Mouse (Mus musculus) C2C12 (cell line): Measurements from ENCODE around the gene Gm44790. TPM values are rescaled to one million over a fixed set of nuclear protein-coding genes. Genes with fewer than 3 reads are reported as not detected.
"Not testable (repeated sequence)": the region's sequence is repeated elsewhere in the genome, so short reads cannot be mapped to it uniquely, and the experiment has no call there.

Experiments
- H3K27me3 ChIP-seq: one replicate; pipeline ENCODE4 v1.6.1; 2011; ENCODE audit not compliant: control insufficient read depth, insufficient read depth, insufficient read length
- H3K36me3 ChIP-seq: one replicate; pipeline ENCODE4 v1.6.1; 2011; ENCODE audit not compliant: control insufficient read depth, insufficient read depth
- H3K4me3 ChIP-seq: one replicate; pipeline ENCODE4 v1.5.1; 2011; ENCODE audit warnings: mild to moderate bottlenecking, control low read depth; ENCODE audit not compliant: poor library complexity, insufficient read depth, severe bottlenecking
- H3K79me2 ChIP-seq: one replicate; pipeline ENCODE4 v1.6.1; 2011; ENCODE audit not compliant: control insufficient read depth, insufficient read depth
- H3K79me3 ChIP-seq: one replicate; pipeline ENCODE4 v1.6.1; 2011; ENCODE audit warnings: low read depth, control low read depth
- H3ac ChIP-seq: one replicate; pipeline ENCODE3; 2011; ENCODE audit warnings: low read depth; ENCODE audit not compliant: control insufficient read depth, insufficient read length
- CEBPB ChIP-seq: IDR thresholded peaks from one replicate; pipeline ENCODE4 v1.6.1; 2011; ENCODE audit warnings: low read depth, mild to moderate bottlenecking, control low read depth, moderate library complexity
- CTCF ChIP-seq: IDR thresholded peaks from one replicate; pipeline ENCODE4 v1.5.1; 2011; ENCODE audit not compliant: control insufficient read depth, insufficient read depth, insufficient read length
- FOSL1 ChIP-seq: IDR thresholded peaks from one replicate; pipeline ENCODE4 v1.8.0; 2011; ENCODE audit warnings: mild to moderate bottlenecking, low read length; ENCODE audit not compliant: poor library complexity, insufficient read depth, severe bottlenecking
- MAX ChIP-seq: IDR thresholded peaks from one replicate; pipeline ENCODE4 v1.6.1; 2011; ENCODE audit warnings: mild to moderate bottlenecking, control low read depth
- MYOD1 ChIP-seq: IDR thresholded peaks from one replicate; pipeline ENCODE4 v1.6.1; 2011; ENCODE audit warnings: low read depth; ENCODE audit not compliant: control insufficient read depth, insufficient read length
- MYOG ChIP-seq: IDR thresholded peaks from one replicate; pipeline ENCODE4 v1.6.1; 2011; ENCODE audit not compliant: control insufficient read depth, insufficient read length; ENCODE audit errors: extremely low read depth
- USF1 ChIP-seq: IDR thresholded peaks from one replicate; pipeline ENCODE4 v1.6.1; 2011; ENCODE audit warnings: low read depth, mild to moderate bottlenecking, control low read depth, moderate library complexity
- long read RNA-seq, 2 experiments: library from polyadenylated mRNA; unstranded; transcript quantifications; one replicate each; pipeline ENCODE4 v2.0.0; 2019 to 2020
- polyA plus RNA-seq: library from polyadenylated mRNA; unstranded; fragments of >200 nt; fragmentation: generic; extraction: Trizol; gene quantifications from one replicate; pipeline ENCODE4 v1.2.1, GENCODE M21; 2012; ENCODE audit warnings: missing spikeins

The Gm44790 gene
- polyA plus RNA-seq, result not detected
- long read RNA-seq, experiment 1, partial matches to known transcripts, result 0 of 1 reads
- long read RNA-seq, experiment 1, other reads (novel, unspliced or antisense), result 1 of 1 reads
- long read RNA-seq, experiment 2, partial matches to known transcripts, result 0 of 1 reads
- long read RNA-seq, experiment 2, other reads (novel, unspliced or antisense), result 1 of 1 reads

GRCm38 (mm10) chr6:86426358-86426757, at the start of gene Gm44790:
Gm44790 (plus strand) TSS chr6:86426658.
- peaks cover 1% of the 10 kb centered on the region for H3K79me3 ChIP-seq
- H3K27me3 ChIP-seq, result no peaks in the 10 kb centered on the region
- TF ChIP-seq CEBPB, result no peak
- TF ChIP-seq FOSL1, result no peak
- TF ChIP-seq MYOG, result no peak
- no peak for TF ChIP-seq MAX
- no peak for TF ChIP-seq MYOD1
- no peak for TF ChIP-seq USF1
- TF ChIP-seq CTCF, result no peak
- H3K36me3 ChIP-seq, result peaks cover 93% of the 10 kb centered on the region
- no peaks in the 10 kb centered on the region for H3K79me2 ChIP-seq
- H3ac ChIP-seq, result no peak within 1 kb of the TSS
- no peak within 1 kb of the TSS for H3K4me3 ChIP-seq

- no peak overlapping the region for H3ac ChIP-seq
- H3K79me3 ChIP-seq, result peaks cover 30% of the 10 kb centered on the region
- no peak for TF ChIP-seq CEBPB
- TF ChIP-seq FOSL1, result no peak
- no peak for TF ChIP-seq USF1
- no peak for TF ChIP-seq CTCF
- TF ChIP-seq MYOG, result no peak
- no peak for TF ChIP-seq MAX
- TF ChIP-seq MYOD1, result no peak
- H3K36me3 ChIP-seq, result peaks cover 64% of the 10 kb centered on the region
- H3K4me3 ChIP-seq, result no peak overlapping the region
- H3K27me3 ChIP-seq, result no peaks in the 10 kb centered on the region
- H3K79me2 ChIP-seq, result peaks cover 34% of the 10 kb centered on the region
These were observed 48.1 kb upstream of the Gm44790 start for GRCm38 (mm10) chr6:86378341-86378740.

GRCm38 (mm10) chr6:86380112-86380511, 46.3 kb upstream of the Gm44790 start:
- not testable (repeated sequence) for H3K27me3 ChIP-seq
- peaks cover 49% of the 10 kb centered on the region for H3K36me3 ChIP-seq

GRCm38 (mm10) chr6:86382551-86382950, 43.9 kb upstream of the Gm44790 start:
- H3K27me3 ChIP-seq, result no peaks in the 10 kb centered on the region
- H3ac ChIP-seq, result no peak overlapping the region
- no peaks in the 10 kb centered on the region for H3K79me3 ChIP-seq
- H3K4me3 ChIP-seq, result no peak overlapping the region
- no peaks in the 10 kb centered on the region for H3K79me2 ChIP-seq
- H3K36me3 ChIP-seq, result peaks cover 30% of the 10 kb centered on the region
- TF ChIP-seq MYOG, result no peak
- no peak for TF ChIP-seq MAX
- peak; percentile 43 for TF ChIP-seq FOSL1
- no peak for TF ChIP-seq CEBPB
- no peak for TF ChIP-seq CTCF
- no peak for TF ChIP-seq USF1
- TF ChIP-seq MYOD1, result peak; percentile 6

More at GRCm38 (mm10) chr6:86380112-86380511, 46.3 kb upstream of the Gm44790 start:
- H3K4me3 ChIP-seq, H3ac ChIP-seq: not testable (repeated sequence)
- H3K79me2 ChIP-seq, result peaks cover 16% of the 10 kb centered on the region
- H3K79me3 ChIP-seq, result peaks cover 13% of the 10 kb centered on the region

- Histone ChIP-seq H3K79me2 (no peaks in the 10 kb centered on the region), H3K36me3 (peaks cover 30% of the 10 kb centered on the region), H3K27me3 (no peaks in the 10 kb centered on the region), H3ac (no peak overlapping the region), H3K79me3 (no peaks in the 10 kb centered on the region), H3K4me3 (no peak overlapping the region)
- TF ChIP-seq MYOD1 (no peak), MYOG (no peak), USF1 (no peak), FOSL1 (no peak), CTCF (no peak), CEBPB (no peak), MAX (no peak)
These were observed 43.1 kb upstream of the Gm44790 start for GRCm38 (mm10) chr6:86383370-86383769.

- Histone ChIP-seq H3K36me3 (peaks cover 25% of the 10 kb centered on the region), H3K27me3 (no peaks in the 10 kb centered on the region), H3K4me3 (no peak overlapping the region), H3K79me3 (peaks cover 2% of the 10 kb centered on the region), H3ac (no peak overlapping the region), H3K79me2 (no peaks in the 10 kb centered on the region)
- TF ChIP-seq FOSL1 (no peak), MYOG (no peak), CTCF (no peak), MYOD1 (no peak), CEBPB (no peak), USF1 (no peak), MAX (no peak)
These were observed 41.8 kb upstream of the Gm44790 start for GRCm38 (mm10) chr6:86384692-86385091.
